Mouse (Mus musculus): ENCODE measurements around the gene Gsx2.

DNA sequence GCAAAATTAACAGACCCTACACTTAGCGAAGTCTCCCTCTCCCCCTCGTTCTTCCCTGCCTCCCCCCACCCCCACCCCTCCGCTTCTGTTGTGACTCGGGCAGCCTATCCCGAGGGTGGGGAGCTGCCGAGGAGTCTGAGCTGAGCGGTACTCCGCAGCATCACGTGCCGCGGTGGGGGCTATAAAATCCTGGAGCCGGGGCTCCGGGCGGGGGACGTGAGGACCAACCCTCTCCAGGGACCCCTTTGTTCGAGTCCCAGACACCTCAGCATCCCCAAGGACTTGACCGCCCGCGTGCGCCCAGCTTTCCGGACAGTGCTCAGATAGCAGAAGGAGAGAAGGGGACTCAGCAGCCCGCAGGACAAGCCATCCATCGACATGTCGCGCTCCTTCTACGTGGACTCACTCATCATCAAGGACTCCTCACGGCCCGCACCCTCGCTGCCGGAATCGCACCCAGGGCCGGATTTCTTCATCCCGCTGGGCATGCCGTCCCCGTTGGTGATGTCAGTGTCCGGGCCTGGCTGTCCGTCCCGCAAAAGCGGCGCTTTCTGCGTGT lies at the start of gene Gsx2:
- TF ChIP-seq CTCF (IDR thresholded peaks at IDR 0.05; ENCODE audit: insufficient read depth, low read length): no peak
- no peak for TF ChIP-seq POLR2A (IDR thresholded peaks at IDR 0.05; ENCODE audit: borderline replicate concordance, extremely low read depth, low read depth, low read length)
